In the genomic region with DNA sequence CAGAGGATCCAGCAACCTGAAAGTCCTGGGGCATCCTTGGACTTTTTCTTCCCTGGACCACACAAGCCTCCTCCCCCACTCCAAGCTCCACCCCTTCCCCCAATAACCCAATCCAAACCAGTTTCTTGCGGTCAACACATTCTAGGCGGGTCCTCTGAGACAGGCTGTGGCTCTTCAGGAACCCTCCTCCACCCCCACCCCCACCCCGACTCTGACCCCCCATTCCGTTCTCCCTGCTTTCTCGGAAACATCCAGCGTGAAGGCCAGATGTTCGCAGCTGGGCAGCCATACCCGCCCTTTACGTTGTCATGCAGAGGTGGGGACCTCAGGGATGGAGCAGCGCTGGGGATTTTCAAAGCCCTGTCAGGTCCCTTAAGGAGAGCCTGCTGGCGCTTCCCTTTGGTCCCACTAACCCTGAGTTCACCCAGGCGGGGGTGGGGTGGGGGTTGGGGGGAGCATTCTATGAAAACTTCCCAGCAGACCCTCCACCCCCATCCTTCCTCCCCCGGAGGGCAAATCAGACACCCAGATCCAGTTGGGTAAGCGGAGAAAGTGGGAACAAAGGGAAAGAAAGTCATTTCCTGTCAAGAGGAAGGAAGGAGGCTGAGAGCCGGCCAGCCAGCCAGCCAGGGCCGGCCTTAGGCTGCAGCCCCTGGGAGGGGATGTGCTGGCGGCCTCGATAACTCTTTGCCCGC, we compare ENCODE assay signal across 8 mouse cellular contexts. TPM values are rescaled to one million over a fixed set of nuclear protein-coding genes. Genes with fewer than 3 reads are reported as not detected.
DNase-seq lines count a peak whose midpoint lies in the region; ATAC-seq and TF ChIP-seq lines count a peak whose summit lies in the region.

No protein-coding gene starts in this region.

- H3K9ac ChIP-seq in forebrain, embryonic 14.5 days (ENCODE audit: low read length) = peak overlapping the region; percentile 61; the same call in 1 of the 2 replicates
- H3K9ac ChIP-seq in intestine, embryonic 14.5 days (ENCODE audit: low read length) = peak overlapping the region; percentile 92
- peak overlapping the region; percentile 64 for H3K9ac ChIP-seq in lung, postnatal 0 days (replicated peaks; ENCODE audit: low read depth)

- peak; percentile 97 for DNase-seq in R1 (ENCODE audit: low read depth, low spot score)
- no peak for DNase-seq in forebrain, embryonic 14.5 days (ENCODE audit: low spot score)
- peak; percentile 82 for DNase-seq in intestine, embryonic 14.5 days (ENCODE audit: low spot score)
- DNase-seq in lung, postnatal 0 days (ENCODE audit: low spot score) = peak; percentile 91
- peak; percentile 72 for DNase-seq in testis, postnatal 10 days (ENCODE audit: low spot score)
- DNase-seq in c-Kit-positive CD71-positive TER-119-positive erythroid progenitor cells, embryonic 14.5 days (ENCODE audit: low spot score) = no peak
- no peak for DNase-seq in adrenal gland, adult 18-20 months (ENCODE audit: low spot score in 2 of 2)

- no peak for TF ChIP-seq EP300 in lung, postnatal 0 days (IDR thresholded peaks at IDR 0.05)

- H3K4me3 ChIP-seq in forebrain, embryonic 14.5 days (ENCODE audit: low read depth, low read length) = peak overlapping the region; percentile 39
- peak overlapping the region; percentile 81 for H3K4me3 ChIP-seq in intestine, embryonic 14.5 days (ENCODE audit: low read depth, low read length)
- H3K4me3 ChIP-seq in lung, postnatal 0 days (ENCODE audit: low read depth, low read length) = peak overlapping the region; percentile 59

- H3K4me2 ChIP-seq in forebrain, embryonic 14.5 days (ENCODE audit: low read length) = peak overlapping the region; percentile 67
- H3K4me2 ChIP-seq in intestine, embryonic 14.5 days (ENCODE audit: low read length) = peak overlapping the region; percentile 63
- H3K4me2 ChIP-seq in lung, postnatal 0 days (replicated peaks; ENCODE audit: low read depth, low read length) = peak overlapping the region; percentile 93

- ATAC-seq in forebrain, embryonic 14.5 days = no peak
- ATAC-seq in intestine, embryonic 14.5 days (replicated peaks; ENCODE audit: low FRiP score, low TSS enrichment, low read depth) = peak; percentile 58
- ATAC-seq in lung, postnatal 0 days = peak; percentile 85
- no peak for ATAC-seq in frontal cortex, adult (ENCODE audit: low TSS enrichment)

- H3K9me3 ChIP-seq in forebrain, embryonic 14.5 days (replicated peaks; ENCODE audit: control insufficient read depth, low read length) = no peaks in the 10 kb centered on the region
- no peaks in the 10 kb centered on the region for H3K9me3 ChIP-seq in intestine, embryonic 14.5 days (ENCODE audit: control insufficient read depth, low read length)
- H3K9me3 ChIP-seq in lung, postnatal 0 days (ENCODE audit: low read length) = no peaks in the 10 kb centered on the region

- 3% methylated on average over 19 of the region's 19 CpGs for WGBS in forebrain, embryonic 14.5 days
- WGBS in intestine, embryonic 14.5 days = 2% methylated on average over 19 of the region's 19 CpGs
- 2% methylated on average over 18 of the region's 19 CpGs for WGBS in lung, postnatal 0 days

- 0 out of 2 replicates have a peak, but pooled peaks cover 3% of the 10 kb centered on the region for H3K4me1 ChIP-seq in forebrain, embryonic 14.5 days (ENCODE audit: control insufficient read depth, insufficient read depth, low read length)
- H3K4me1 ChIP-seq in intestine, embryonic 14.5 days (replicated peaks; ENCODE audit: control insufficient read depth, insufficient read depth, low read length) = peaks cover 11% of the 10 kb centered on the region
- H3K4me1 ChIP-seq in lung, postnatal 0 days (ENCODE audit: insufficient read depth, low read depth, low read length) = 0 out of 2 replicates have a peak, but pooled peaks cover 5% of the 10 kb centered on the region

- no peak for TF ChIP-seq CTCF in lung, postnatal 0 days (IDR thresholded peaks at IDR 0.05)

- no peaks in the 10 kb centered on the region for H3K36me3 ChIP-seq in forebrain, embryonic 14.5 days (ENCODE audit: control insufficient read depth, insufficient read depth, low read length)
- peaks cover 21% of the 10 kb centered on the region for H3K36me3 ChIP-seq in intestine, embryonic 14.5 days (ENCODE audit: control insufficient read depth, insufficient read depth, low read length)
- 0 out of 2 replicates have a peak, but pooled peaks cover 3% of the 10 kb centered on the region for H3K36me3 ChIP-seq in lung, postnatal 0 days (ENCODE audit: insufficient read depth, low read length)

- H3K27ac ChIP-seq in forebrain, embryonic 14.5 days (ENCODE audit: low read depth, low read length) = no peak overlapping the region
- H3K27ac ChIP-seq in intestine, embryonic 14.5 days (ENCODE audit: low read depth) = peak overlapping the region; percentile 96
- peak overlapping the region; percentile 93 for H3K27ac ChIP-seq in lung, postnatal 0 days (ENCODE audit: low read length)

- peaks cover 15% of the 10 kb centered on the region; the same call in 1 of the 2 replicates for H3K27me3 ChIP-seq in forebrain, embryonic 14.5 days (replicated peaks; ENCODE audit: control insufficient read depth, insufficient read depth, low read length)
- no peaks in the 10 kb centered on the region for H3K27me3 ChIP-seq in intestine, embryonic 14.5 days (replicated peaks; ENCODE audit: control insufficient read depth, insufficient read depth, low read length)
- H3K27me3 ChIP-seq in lung, postnatal 0 days (replicated peaks; ENCODE audit: insufficient read depth, low read length) = no peaks in the 10 kb centered on the region

RNA-seq across cellular contexts. Expression of gene Fblim1, which starts 7.5 kb away (rescaled TPM):
- 15.1 and 19.7 TPM in 2 replicates for polyA plus RNA-seq in forebrain, embryonic 14.5 days (2014; fragmentation: Nextera tagmentation; extraction: Ambion mirVana)
- polyA plus RNA-seq in intestine, embryonic 14.5 days (2014; fragmentation: Nextera tagmentation; extraction: Ambion mirVana) = 94.6 and 108 TPM in 2 replicates
- polyA plus RNA-seq in lung, postnatal 0 days (2015; fragmentation: Nextera tagmentation; extraction: Ambion mirVana) = 52.3 and 57.5 TPM in 2 replicates
- total RNA-seq in adrenal gland, adult 18-20 months (2021) = 10 to 100 TPM in 1 of 2 experiments, 1 to 10 TPM in 1; 6.8 to 13.0 TPM

RNA-seq across cellular contexts. Expression of gene Tmem82, which starts 20.1 kb away (rescaled TPM):
- 0.12 TPM in 1 of 2 replicates, not detected in the other for polyA plus RNA-seq in forebrain, embryonic 14.5 days (2014; fragmentation: Nextera tagmentation; extraction: Ambion mirVana)
- 6.0 and 8.4 TPM in 2 replicates for polyA plus RNA-seq in intestine, embryonic 14.5 days (2014; fragmentation: Nextera tagmentation; extraction: Ambion mirVana)
- 3.5 and 3.6 TPM in 2 replicates for polyA plus RNA-seq in lung, postnatal 0 days (2015; fragmentation: Nextera tagmentation; extraction: Ambion mirVana)
- 1 to 10 TPM; 1.1 to 2.8 TPM for total RNA-seq in adrenal gland, adult 18-20 months (2021)

RNA-seq across cellular contexts. Expression of gene Slc25a34, which starts 25.3 kb away (rescaled TPM):
- polyA plus RNA-seq in forebrain, embryonic 14.5 days (2014; fragmentation: Nextera tagmentation; extraction: Ambion mirVana) = 0.07 TPM in 1 of 2 replicates, not detected in the other
- 0.17 and 0.26 TPM in 2 replicates for polyA plus RNA-seq in intestine, embryonic 14.5 days (2014; fragmentation: Nextera tagmentation; extraction: Ambion mirVana)
- polyA plus RNA-seq in lung, postnatal 0 days (2015; fragmentation: Nextera tagmentation; extraction: Ambion mirVana) = 1.1 and 1.2 TPM in 2 replicates
- 10 to 100 TPM in 1 of 2 experiments, 1 to 10 TPM in 1; 3.5 to 10.3 TPM for total RNA-seq in adrenal gland, adult 18-20 months (2021)

RNA-seq across cellular contexts. Expression of gene Spen, which starts 59.9 kb away (rescaled TPM):
- 10.7 and 14.0 TPM in 2 replicates for polyA plus RNA-seq in forebrain, embryonic 14.5 days (2014; fragmentation: Nextera tagmentation; extraction: Ambion mirVana)
- 12.8 and 14.9 TPM in 2 replicates for polyA plus RNA-seq in intestine, embryonic 14.5 days (2014; fragmentation: Nextera tagmentation; extraction: Ambion mirVana)
- 5.7 and 8.8 TPM in 2 replicates for polyA plus RNA-seq in lung, postnatal 0 days (2015; fragmentation: Nextera tagmentation; extraction: Ambion mirVana)
- total RNA-seq in adrenal gland, adult 18-20 months (2021) = 10 to 100 TPM; 49.4 to 53.7 TPM

Comparison
In these comparisons a context has a peak if more than half of its experiments do, and no peak if none do; other contexts are left out.
1. DNase-seq: peak in R1 (single experiment), intestine, embryonic 14.5 days (single experiment), lung, postnatal 0 days (single experiment) and testis, postnatal 10 days (single experiment); none in forebrain, embryonic 14.5 days (single experiment), c-Kit-positive CD71-positive TER-119-positive erythroid progenitor cells, embryonic 14.5 days (single experiment) and adrenal gland, adult 18-20 months (0 of 2).
2. ATAC-seq: peak in intestine, embryonic 14.5 days (single experiment) and lung, postnatal 0 days (single experiment); none in forebrain, embryonic 14.5 days (single experiment) and frontal cortex, adult (single experiment).
3. Peak in every context shown above with its lines, with median percentiles within 50 percentile points of each other: H3K4me2 ChIP-seq, H3K4me3 ChIP-seq and H3K9ac ChIP-seq.